ENCODE assay signal across 10 mouse cellular contexts in genomic region chr8:11071162-11071561, GRCm38 (mm10).
A peak's percentile ranks its signal among the peaks of the same experiment; 100 is the strongest.
DNase-seq lines count a peak whose midpoint lies in the region; ATAC-seq and TF ChIP-seq lines count a peak whose summit lies in the region.
"Had no signal": no experiment of that assay in that cellular context is flagged by ENCODE, and none has a peak within 500 bp of the region (broad histone marks: within the 10 kb centered on the region; RNA-seq: fewer than 3 reads in every experiment).

No protein-coding gene starts in this region.

- no peaks in the 10 kb centered on the region for H3K36me3 ChIP-seq in heart, postnatal 0 days (replicated peaks; ENCODE audit: control insufficient read depth, insufficient read depth, low read length)
- H3K36me3 ChIP-seq in liver, embryonic 12.5 days, result no peaks in the 10 kb centered on the region
- H3K36me3 ChIP-seq: hindbrain, embryonic 15.5 days had no signal

- H3K4me1 ChIP-seq in heart, postnatal 0 days (ENCODE audit: control insufficient read depth, insufficient read depth), result no peaks in the 10 kb centered on the region
- no peaks in the 10 kb centered on the region for H3K4me1 ChIP-seq in liver, embryonic 12.5 days
- H3K4me1 ChIP-seq: hindbrain, embryonic 15.5 days had no signal

- 69% methylated on average over 2 of the region's 2 CpGs for WGBS in heart, postnatal 0 days
- 40% methylated on average over 2 of the region's 2 CpGs for WGBS in liver, embryonic 12.5 days (ENCODE audit: insufficient replicate concordance)

- H3K27ac ChIP-seq in heart, postnatal 0 days (ENCODE audit: low read depth), result no peak overlapping the region
- H3K27ac ChIP-seq in liver, embryonic 12.5 days, result no peak overlapping the region
- H3K27ac ChIP-seq: hindbrain, embryonic 15.5 days; macrophage had no signal

- DNase-seq in heart, postnatal 0 days (ENCODE audit: low spot score), result no peak
- DNase-seq in heart, adult 9 months (ENCODE audit: low spot score in 2 of 2), result no peak
- peak; percentile 12 to 34 for DNase-seq in B cell, adult 2 months
- no peak for DNase-seq in brain, embryonic 14.5 days (ENCODE audit: low read depth)
- no peak for DNase-seq in natural killer cell, adult 2 months (ENCODE audit: low spot score in 2 of 2)
- no peak for DNase-seq in cerebellum, adult 9-10 months
- DNase-seq in layer of hippocampus, adult 8-10 months (ENCODE audit: low spot score in 2 of 2), result no peak

- H3K9me3 ChIP-seq in heart, postnatal 0 days (replicated peaks; ENCODE audit: control insufficient read depth, low read length), result no peaks in the 10 kb centered on the region
- no peaks in the 10 kb centered on the region for H3K9me3 ChIP-seq in liver, embryonic 12.5 days (replicated peaks)
- H3K9me3 ChIP-seq: hindbrain, embryonic 15.5 days had no signal

- ATAC-seq in heart, postnatal 0 days (ENCODE audit: insufficient read depth, low read depth), result no peak
- ATAC-seq in liver, embryonic 12.5 days, result peak; percentile 69; the same call in 1 of the 2 replicates

- 0 out of 2 replicates have a peak, but pooled peaks have one; percentile 13 for TF ChIP-seq CTCF in heart, postnatal 0 days (IDR thresholded peaks at IDR 0.05; ENCODE audit: low read depth)
- TF ChIP-seq CTCF in brain, embryonic 14.5 days (IDR thresholded peaks at IDR 0.05; ENCODE audit: borderline replicate concordance, extremely low read depth, insufficient read depth, insufficient read length), result peak; percentile 6; the same call in 1 of the 2 replicates

- no peak for TF ChIP-seq EP300 in heart, postnatal 0 days (IDR thresholded peaks at IDR 0.05; ENCODE audit: low read depth)

- H3K27me3 ChIP-seq in heart, postnatal 0 days (ENCODE audit: control insufficient read depth, insufficient read depth, low read length), result no peaks in the 10 kb centered on the region
- peaks cover 7% of the 10 kb centered on the region; the same call in 1 of the 2 replicates for H3K27me3 ChIP-seq in liver, embryonic 12.5 days (replicated peaks)
- H3K27me3 ChIP-seq: hindbrain, embryonic 15.5 days had no signal

- no peak overlapping the region for H3K4me3 ChIP-seq in heart, postnatal 0 days (ENCODE audit: low read depth, low read length)
- no peak overlapping the region for H3K4me3 ChIP-seq in liver, embryonic 12.5 days
- H3K4me3 ChIP-seq: hindbrain, embryonic 15.5 days had no signal

- TF ChIP-seq POLR2A in brain, embryonic 14.5 days (IDR thresholded peaks at IDR 0.05; ENCODE audit: borderline replicate concordance, extremely low read depth, insufficient read depth, insufficient read length, poor library complexity, severe bottlenecking), result no peak

- H3K4me2 ChIP-seq in heart, postnatal 0 days (ENCODE audit: low read depth, low read length), result no peak overlapping the region
- no peak overlapping the region for H3K4me2 ChIP-seq in liver, embryonic 12.5 days
- H3K4me2 ChIP-seq: hindbrain, embryonic 15.5 days had no signal

- no peak overlapping the region for H3K9ac ChIP-seq in heart, postnatal 0 days (replicated peaks; ENCODE audit: low read depth, low read length)
- H3K9ac ChIP-seq in liver, embryonic 12.5 days, result no peak overlapping the region
- H3K9ac ChIP-seq: hindbrain, embryonic 15.5 days had no signal

Comparison
In these comparisons a context has a peak if more than half of its experiments do, and no peak if none do; other contexts are left out.
1. DNase-seq: peak in B cell, adult 2 months (2 of 2); none in heart, postnatal 0 days (single experiment), heart, adult 9 months (0 of 2), brain, embryonic 14.5 days (single experiment), natural killer cell, adult 2 months (0 of 2), cerebellum, adult 9-10 months (single experiment) and layer of hippocampus, adult 8-10 months (0 of 2).